Mouse (Mus musculus): ENCODE data around the gene Tnn.
A peak's percentile ranks its signal among the peaks of the same experiment; 100 is the strongest.

The Tnn gene

GRCm38 (mm10) chr1:160043271-160043975 lies 110.0 kb downstream of the Tnn start:
- DNase-seq (ENCODE audit: low read depth), result no peak

- DNase-seq (ENCODE audit: low read depth), result peak; percentile 76
These were observed 111.0 kb downstream of the Tnn start for GRCm38 (mm10) chr1:160042351-160042750.

GRCm38 (mm10) chr1:160041264-160041775 lies 112.1 kb downstream of the Tnn start:
- no peak for DNase-seq (ENCODE audit: low read depth)

GRCm38 (mm10) chr1:160039951-160040645 lies 113.3 kb downstream of the Tnn start:
- peak; percentile 75 for DNase-seq (ENCODE audit: low read depth)

GRCm38 (mm10) chr1:160036996-160037521 lies 116.3 kb downstream of the Tnn start:
- DNase-seq (ENCODE audit: low read depth), result peak; percentile 67

- peak; percentile 19 for DNase-seq (ENCODE audit: low read depth)
These were observed 117.8 kb downstream of the Tnn start for GRCm38 (mm10) chr1:160035561-160035960.

Data from naive thymus-derived CD4-positive, alpha-beta T cell, adult 2 months (primary cell).